Mouse (Mus musculus) forebrain, embryonic 15.5 days (tissue): ENCODE results near the gene Ap2m1. TPM values are rescaled to one million over a fixed set of nuclear protein-coding genes. Genes with fewer than 3 reads are reported as not detected.

Experiments
- ATAC-seq: fragments of 200-750 bp; cut with Nextera tagmentation; replicated peaks from 2 replicates; pipeline ENCODE4 v1.8.0; 2017; ENCODE audit warnings: mild to moderate bottlenecking, moderate TSS enrichment, moderate library complexity
- H3K27ac ChIP-seq: fragments of 300-500 bp; sonication (generic); replicated peaks from 2 replicates; pipeline ENCODE4 v1.5.1; 2015; ENCODE audit warnings: mild to moderate bottlenecking, inconsistent platforms
- H3K27me3 ChIP-seq: fragments of 300-500 bp; sonication (generic); 2 replicates; pipeline ENCODE4 v1.6.1; 2015; ENCODE audit warnings: inconsistent platforms
- H3K36me3 ChIP-seq: fragments of 300-500 bp; sonication (generic); 2 replicates; pipeline ENCODE4 v1.6.1; 2015; ENCODE audit warnings: mild to moderate bottlenecking, inconsistent platforms
- H3K4me1 ChIP-seq: fragments of 300-500 bp; sonication (generic); 2 replicates; pipeline ENCODE4 v1.6.1; 2015; ENCODE audit warnings: inconsistent platforms
- H3K4me2 ChIP-seq: fragments of 300-500 bp; sonication (generic); replicated peaks from 2 replicates; pipeline ENCODE4 v1.6.1; 2015; ENCODE audit warnings: mild to moderate bottlenecking, inconsistent platforms
- H3K4me3 ChIP-seq: fragments of 300-500 bp; sonication (generic); 2 replicates; pipeline ENCODE4 v1.5.1; 2015; ENCODE audit warnings: mild to moderate bottlenecking, inconsistent platforms
- H3K9ac ChIP-seq: fragments of 300-500 bp; sonication (generic); replicated peaks from 2 replicates; pipeline ENCODE4 v1.6.1; 2015; ENCODE audit warnings: mild to moderate bottlenecking, inconsistent platforms
- H3K9me3 ChIP-seq: fragments of 300-500 bp; sonication (generic); 2 replicates; pipeline ENCODE4 v1.6.1; 2016; ENCODE audit warnings: inconsistent platforms
- WGBS: fragments of 180-500 bp; shearing (Covaris S2); methylation state at CpG from one replicate; pipeline ENCODE4 v1.1.7; 2015; ENCODE audit warnings: mixed read lengths; 5-methylcytosine and 5-hydroxymethylcytosine counted together
- polyA plus RNA-seq: library from polyadenylated mRNA; unstranded; fragments of >200 nt; fragmentation: Nextera tagmentation; extraction: Ambion mirVana; gene quantifications from 2 replicates; pipeline ENCODE4 v1.2.1, GENCODE M21; 2015

The Ap2m1 gene
- polyA plus RNA-seq, 1 experiment from 2014 or later, result 1,145 TPM

DNA sequence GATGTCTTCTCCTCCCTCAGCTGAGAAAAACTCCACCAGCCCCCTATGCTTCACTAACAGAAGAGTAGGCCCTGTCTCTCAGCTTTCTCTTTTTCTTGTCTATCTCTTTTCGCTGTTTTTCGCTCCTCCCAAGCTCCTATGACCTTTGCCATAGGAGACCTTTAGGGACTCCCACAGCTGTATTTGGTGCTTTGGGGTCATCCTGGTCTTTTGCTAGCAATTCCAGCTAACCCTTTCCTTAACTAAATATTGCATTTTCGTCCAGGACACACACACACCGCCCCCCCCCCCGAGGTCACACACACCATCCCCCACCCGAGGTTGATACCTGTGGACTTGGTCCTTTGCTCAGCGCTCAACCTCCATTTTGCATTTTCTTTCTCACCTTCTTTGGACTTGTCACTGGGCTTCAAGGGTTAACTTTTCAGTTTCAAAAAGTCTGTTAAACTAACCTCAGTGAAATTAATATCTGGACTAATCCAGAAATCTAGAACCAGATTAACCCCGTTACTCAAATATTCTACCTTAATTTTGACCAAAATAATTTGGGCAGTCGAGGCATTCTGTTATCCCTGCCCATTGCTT is 895 bp downstream of the Ap2m1 start:
- peak overlapping the region; percentile 80; the same call in 1 of the 2 replicates for H3K27ac ChIP-seq
- H3K4me2 ChIP-seq, result peak overlapping the region; percentile 87
- no peaks in the 10 kb centered on the region for H3K27me3 ChIP-seq
- H3K36me3 ChIP-seq, result peaks cover 43% of the 10 kb centered on the region
- peak overlapping the region; percentile 88 for H3K4me3 ChIP-seq
- peak overlapping the region; percentile 97 for H3K9ac ChIP-seq
- peaks cover 26% of the 10 kb centered on the region for H3K4me1 ChIP-seq
- H3K9me3 ChIP-seq, result no peaks in the 10 kb centered on the region
- 28% methylated on average over 9 of the region's 9 CpGs for WGBS
- no peak for ATAC-seq

- peaks cover 43% of the 10 kb centered on the region for H3K36me3 ChIP-seq
- peak overlapping the region; percentile 97 for H3K9ac ChIP-seq
- H3K4me1 ChIP-seq, result peaks cover 26% of the 10 kb centered on the region
- H3K4me2 ChIP-seq, result peak overlapping the region; percentile 87
- ATAC-seq, result no peak
- H3K27me3 ChIP-seq, result no peaks in the 10 kb centered on the region
- peak overlapping the region; percentile 88 for H3K4me3 ChIP-seq
- 8% methylated on average over 5 of the region's 5 CpGs for WGBS
- no peaks in the 10 kb centered on the region for H3K9me3 ChIP-seq
- H3K27ac ChIP-seq, result peak overlapping the region; percentile 40
Observed at GRCm38 (mm10) chr16:20537071-20537471, 1.8 kb downstream of the Ap2m1 start.

GRCm38 (mm10) chr16:20537601-20538320 is 2.5 kb downstream of the Ap2m1 start:
- H3K4me3 ChIP-seq, result peak overlapping the region; percentile 88
- peaks cover 26% of the 10 kb centered on the region for H3K4me1 ChIP-seq
- H3K9me3 ChIP-seq, result no peaks in the 10 kb centered on the region
- no peak for ATAC-seq
- peak overlapping the region; percentile 87 for H3K4me2 ChIP-seq
- peak overlapping the region; percentile 97 for H3K9ac ChIP-seq
- peak overlapping the region; percentile 40; the same call in 1 of the 2 replicates for H3K27ac ChIP-seq
- H3K36me3 ChIP-seq, result peaks cover 48% of the 10 kb centered on the region
- H3K27me3 ChIP-seq, result no peaks in the 10 kb centered on the region
- WGBS, result 34% methylated on average over 6 of the region's 6 CpGs

DNA sequence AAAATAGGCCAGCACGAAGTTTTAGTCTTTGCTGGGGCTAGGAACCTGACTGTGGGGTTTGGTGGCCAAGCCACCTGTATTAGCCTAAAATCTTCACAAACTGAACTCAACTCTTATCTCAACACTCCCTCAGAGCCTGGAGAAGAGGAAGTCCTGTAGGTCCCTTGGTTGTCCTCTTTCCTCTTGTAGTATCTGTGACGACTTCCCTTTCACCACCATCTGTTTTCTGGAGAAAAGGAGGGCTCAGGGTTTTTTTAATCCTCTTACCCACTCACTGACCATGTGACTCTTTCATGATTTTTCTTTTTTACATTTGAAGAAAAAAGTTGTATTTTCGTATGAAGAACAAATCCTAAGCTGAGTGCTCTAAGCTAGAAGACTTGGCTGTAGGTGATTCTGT is 4.4 kb downstream of the Ap2m1 start:
- no peak overlapping the region for H3K4me2 ChIP-seq
- H3K27ac ChIP-seq, result no peak overlapping the region
- WGBS, result 84% methylated on average over 3 of the region's 3 CpGs
- H3K27me3 ChIP-seq, result no peaks in the 10 kb centered on the region
- peaks cover 26% of the 10 kb centered on the region for H3K4me1 ChIP-seq
- ATAC-seq, result no peak
- no peak overlapping the region for H3K9ac ChIP-seq
- no peak overlapping the region for H3K4me3 ChIP-seq
- peaks cover 59% of the 10 kb centered on the region for H3K36me3 ChIP-seq
- no peaks in the 10 kb centered on the region for H3K9me3 ChIP-seq

GRCm38 (mm10) chr16:20540438-20540837 is 5.2 kb downstream of the Ap2m1 start:
- 89% methylated on average over 4 of the region's 4 CpGs for WGBS

GRCm38 (mm10) chr16:20545696-20546095 is 10.4 kb downstream of the Ap2m1 start:
- Histone ChIP-seq H3K36me3 (peaks cover 49% of the 10 kb centered on the region), H3K27ac (no peak overlapping the region), H3K4me3 (no peak overlapping the region), H3K27me3 (no peaks in the 10 kb centered on the region), H3K4me2 (no peak overlapping the region), H3K9ac (no peak overlapping the region), H3K9me3 (no peaks in the 10 kb centered on the region), H3K4me1 (peaks cover 16% of the 10 kb centered on the region)
- ATAC-seq, result no peak
- WGBS, result 94% methylated on average over 10 of the region's 10 CpGs

More at GRCm38 (mm10) chr16:20540438-20540837, 5.2 kb downstream of the Ap2m1 start:
- H3K36me3 ChIP-seq, result peaks cover 59% of the 10 kb centered on the region
- no peak overlapping the region for H3K27ac ChIP-seq
- no peak overlapping the region for H3K9ac ChIP-seq
- no peaks in the 10 kb centered on the region for H3K27me3 ChIP-seq
- no peaks in the 10 kb centered on the region for H3K9me3 ChIP-seq
- no peak for ATAC-seq
- peaks cover 26% of the 10 kb centered on the region for H3K4me1 ChIP-seq
- no peak overlapping the region for H3K4me2 ChIP-seq
- H3K4me3 ChIP-seq, result no peak overlapping the region

DNA sequence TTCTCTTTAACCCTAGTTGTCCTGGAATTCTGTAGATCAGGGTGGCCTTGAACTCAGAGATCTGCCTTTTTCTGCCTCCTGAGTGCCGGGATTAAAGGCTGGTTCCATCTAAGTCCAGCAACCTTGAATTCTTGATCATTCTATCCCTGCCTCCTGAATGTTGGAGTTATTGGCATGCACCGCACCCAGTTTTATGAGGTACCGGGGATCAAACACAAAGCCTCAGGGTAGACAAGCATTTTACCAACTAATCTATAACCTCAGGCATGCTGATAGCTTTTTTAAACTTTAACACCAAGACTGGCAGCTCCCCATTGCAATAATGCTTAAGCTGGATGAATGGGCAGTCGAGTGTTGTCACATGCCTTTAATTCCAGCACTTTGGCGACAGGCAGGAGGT is 12.1 kb downstream of the Ap2m1 start:
- 57% methylated on average over 5 of the region's 5 CpGs for WGBS
- Histone ChIP-seq H3K4me3 (peak overlapping the region; percentile 61; the same call in 1 of the 2 replicates), H3K27me3 (no peaks in the 10 kb centered on the region), H3K27ac (no peak overlapping the region), H3K9ac (no peak overlapping the region), H3K36me3 (peaks cover 46% of the 10 kb centered on the region), H3K4me1 (peaks cover 16% of the 10 kb centered on the region), H3K9me3 (no peaks in the 10 kb centered on the region), H3K4me2 (no peak overlapping the region)
- ATAC-seq, result no peak

GRCm38 (mm10) chr16:20548096-20548948 is 13.0 kb downstream of the Ap2m1 start, which contains the start of gene Abcf3:
Gene Abcf3 (plus strand): TSS chr16:20548577.
- Histone ChIP-seq H3K27me3 (no peaks in the 10 kb centered on the region), H3K9ac (peak within 1 kb of the TSS; percentile 74), H3K9me3 (no peaks in the 10 kb centered on the region), H3K36me3 (peaks cover 47% of the 10 kb centered on the region), H3K4me1 (peaks cover 16% of the 10 kb centered on the region), H3K4me2 (peak within 1 kb of the TSS; percentile 73), H3K27ac (peak within 1 kb of the TSS; percentile 71), H3K4me3 (peak within 1 kb of the TSS; percentile 61)
- peak; percentile 99 for ATAC-seq
- under 1% methylated on average over 56 of the region's 56 CpGs for WGBS

DNA sequence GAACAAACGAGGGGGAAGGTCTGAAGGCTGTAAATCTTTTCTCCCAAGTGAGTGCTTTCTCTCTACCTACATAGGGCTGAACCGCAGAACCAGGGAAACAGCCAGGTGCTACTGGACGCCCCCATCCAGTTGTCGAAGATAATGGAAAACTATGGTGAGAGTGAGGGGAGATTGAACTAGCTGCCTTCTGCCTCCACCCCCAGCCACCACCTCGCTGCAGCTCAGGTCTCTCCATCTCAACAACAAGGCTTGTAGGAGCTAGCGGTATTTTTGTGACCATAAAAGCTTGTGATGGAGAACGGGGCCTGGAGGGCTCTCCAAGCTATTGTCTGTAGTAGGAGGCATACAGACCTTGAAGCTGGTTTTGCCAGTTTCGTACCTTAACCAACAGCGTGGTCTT is 13.9 kb downstream of the Ap2m1 start:
- H3K27me3 ChIP-seq, result no peaks in the 10 kb centered on the region
- peak overlapping the region; percentile 73 for H3K4me2 ChIP-seq
- H3K4me3 ChIP-seq, result peak overlapping the region; percentile 61
- peak overlapping the region; percentile 74 for H3K9ac ChIP-seq
- H3K4me1 ChIP-seq, result peaks cover 16% of the 10 kb centered on the region
- H3K27ac ChIP-seq, result no peak overlapping the region
- H3K9me3 ChIP-seq, result no peaks in the 10 kb centered on the region
- WGBS, result 49% methylated on average over 9 of the region's 9 CpGs
- ATAC-seq, result no peak
- peaks cover 47% of the 10 kb centered on the region for H3K36me3 ChIP-seq

DNA sequence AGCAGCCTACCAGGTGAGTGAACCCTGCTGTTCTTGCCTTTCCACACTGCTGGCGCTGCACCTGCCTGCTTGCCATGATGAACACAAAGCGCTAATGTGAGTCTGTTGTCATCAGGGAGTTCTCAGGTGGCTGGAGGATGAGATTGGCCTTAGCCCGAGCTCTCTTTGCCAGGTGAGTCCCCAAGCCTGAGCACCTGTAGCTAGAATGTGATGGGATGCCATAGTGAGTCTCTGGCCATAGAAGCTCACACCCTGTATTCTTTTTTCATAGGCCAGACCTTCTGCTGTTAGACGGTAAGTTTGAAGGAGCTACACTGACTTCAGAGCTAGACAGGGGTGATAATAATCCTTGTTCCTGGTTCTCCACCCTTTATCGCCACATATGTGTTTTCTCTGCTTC is 16.4 kb downstream of the Ap2m1 start:
- Histone ChIP-seq H3K9me3 (no peaks in the 10 kb centered on the region), H3K36me3 (peaks cover 54% of the 10 kb centered on the region), H3K4me2 (no peak overlapping the region), H3K9ac (no peak overlapping the region), H3K27ac (no peak overlapping the region), H3K27me3 (no peaks in the 10 kb centered on the region), H3K4me1 (peaks cover 16% of the 10 kb centered on the region), H3K4me3 (no peak overlapping the region)
- 94% methylated on average over 5 of the region's 5 CpGs for WGBS
- no peak for ATAC-seq

- Histone ChIP-seq H3K27me3 (no peaks in the 10 kb centered on the region), H3K36me3 (peaks cover 58% of the 10 kb centered on the region), H3K27ac (no peak overlapping the region), H3K4me1 (peaks cover 15% of the 10 kb centered on the region), H3K4me3 (no peak overlapping the region), H3K9me3 (no peaks in the 10 kb centered on the region), H3K9ac (no peak overlapping the region), H3K4me2 (no peak overlapping the region)
- WGBS, result 88% methylated on average over 1 of the region's 1 CpGs
- no peak for ATAC-seq
Observed at GRCm38 (mm10) chr16:20552594-20552993, 17.3 kb downstream of the Ap2m1 start.

DNA sequence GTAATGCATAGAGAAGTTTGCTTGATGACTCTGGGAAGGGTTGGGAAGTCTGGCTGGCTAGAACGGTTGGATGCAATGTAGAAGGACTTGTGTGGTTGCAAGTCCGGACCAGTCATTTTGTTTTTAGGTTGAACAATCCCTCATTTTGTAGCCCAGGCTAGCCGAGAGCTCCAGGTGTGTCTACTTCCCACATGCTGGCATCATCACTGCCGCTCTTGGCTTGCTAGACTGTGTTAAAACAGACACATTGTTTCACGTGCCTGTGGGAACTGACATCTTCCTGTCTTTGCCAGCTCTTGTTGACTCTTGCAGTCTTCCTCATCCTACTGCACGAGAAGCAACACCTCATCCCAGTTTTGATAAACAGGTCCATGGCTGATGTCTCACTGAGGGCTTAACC is 19.7 kb downstream of the Ap2m1 start:
- Histone ChIP-seq H3K4me1 (no peaks in the 10 kb centered on the region), H3K27ac (no peak overlapping the region), H3K9me3 (no peaks in the 10 kb centered on the region), H3K9ac (no peak overlapping the region), H3K36me3 (peaks cover 79% of the 10 kb centered on the region), H3K27me3 (no peaks in the 10 kb centered on the region), H3K4me2 (no peak overlapping the region), H3K4me3 (no peak overlapping the region)
- no peak for ATAC-seq
- WGBS, result 89% methylated on average over 6 of the region's 6 CpGs
